Mouse (Mus musculus): ENCODE measurements around the gene Rnf44. TPM values are rescaled to one million over a fixed set of nuclear protein-coding genes. Genes with fewer than 3 reads are reported as not detected.

Rnf44 gene
- total RNA-seq, 1 experiment from 2014 or later, result 25.4 TPM

- ATAC-seq (replicated peaks; ENCODE audit: low read depth, poor library complexity, severe bottlenecking), result peak; percentile 74
Observed at GRCm38 (mm10) chr13:54687575-54688424, 5.9 kb downstream of the Rnf44 start.

GRCm38 (mm10) chr13:54687096-54687495, 6.6 kb downstream of the Rnf44 start:
- ATAC-seq (replicated peaks; ENCODE audit: low read depth, poor library complexity, severe bottlenecking), result peak; percentile 59

GRCm38 (mm10) chr13:54686139-54687053, 7.3 kb downstream of the Rnf44 start:
- ATAC-seq (replicated peaks; ENCODE audit: low read depth, poor library complexity, severe bottlenecking), result no peak

GRCm38 (mm10) chr13:54685174-54685573, 8.5 kb downstream of the Rnf44 start:
- ATAC-seq (replicated peaks; ENCODE audit: low read depth, poor library complexity, severe bottlenecking), result no peak

GRCm38 (mm10) chr13:54684140-54684896, 9.4 kb downstream of the Rnf44 start:
- ATAC-seq (replicated peaks; ENCODE audit: low read depth, poor library complexity, severe bottlenecking), result no peak

GRCm38 (mm10) chr13:54683301-54683700, 10.4 kb downstream of the Rnf44 start:
- ATAC-seq (replicated peaks; ENCODE audit: low read depth, poor library complexity, severe bottlenecking), result no peak

GRCm38 (mm10) chr13:54681291-54681690, 12.4 kb downstream of the Rnf44 start:
- ATAC-seq (replicated peaks; ENCODE audit: low read depth, poor library complexity, severe bottlenecking), result no peak

GRCm38 (mm10) chr13:54680184-54680853, 13.4 kb downstream of the Rnf44 start:
- 0 out of 2 replicates have a peak, but pooled peaks have one; percentile 26 for ATAC-seq (replicated peaks; ENCODE audit: low read depth, poor library complexity, severe bottlenecking)

GRCm38 (mm10) chr13:54678263-54678662, 15.4 kb downstream of the Rnf44 start:
- no peak for ATAC-seq (replicated peaks; ENCODE audit: low read depth, poor library complexity, severe bottlenecking)

- ATAC-seq (replicated peaks; ENCODE audit: low read depth, poor library complexity, severe bottlenecking), result no peak
Observed at GRCm38 (mm10) chr13:54675895-54676590, 17.7 kb downstream of the Rnf44 start.

GRCm38 (mm10) chr13:54670491-54670890, 23.2 kb downstream of the Rnf44 start:
- no peak for ATAC-seq (replicated peaks; ENCODE audit: low read depth, poor library complexity, severe bottlenecking)

GRCm38 (mm10) chr13:54665062-54665461, 28.6 kb downstream of the Rnf44 start:
- ATAC-seq (replicated peaks; ENCODE audit: low read depth, poor library complexity, severe bottlenecking), result no peak

- no peak for ATAC-seq (replicated peaks; ENCODE audit: low read depth, poor library complexity, severe bottlenecking)
Observed at GRCm38 (mm10) chr13:54664509-54664908, 29.2 kb downstream of the Rnf44 start.

- ATAC-seq (replicated peaks; ENCODE audit: low read depth, poor library complexity, severe bottlenecking), result no peak
Observed at GRCm38 (mm10) chr13:54663999-54664398, 29.7 kb downstream of the Rnf44 start.

- no peak for ATAC-seq (replicated peaks; ENCODE audit: low read depth, poor library complexity, severe bottlenecking)
Observed at GRCm38 (mm10) chr13:54661358-54661757, 32.3 kb downstream of the Rnf44 start.

- no peak for ATAC-seq (replicated peaks; ENCODE audit: low read depth, poor library complexity, severe bottlenecking)
Observed at GRCm38 (mm10) chr13:54660877-54661276, 32.8 kb downstream of the Rnf44 start.

GRCm38 (mm10) chr13:54650461-54650860, 43.2 kb downstream of the Rnf44 start:
- ATAC-seq (replicated peaks; ENCODE audit: low read depth, poor library complexity, severe bottlenecking), result no peak

GRCm38 (mm10) chr13:54635011-54635410, 58.7 kb downstream of the Rnf44 start:
- ATAC-seq (replicated peaks; ENCODE audit: low read depth, poor library complexity, severe bottlenecking), result no peak

- no peak for ATAC-seq (replicated peaks; ENCODE audit: low read depth, poor library complexity, severe bottlenecking)
Observed at GRCm38 (mm10) chr13:54632731-54633277, 60.9 kb downstream of the Rnf44 start.

Measured in common myeloid progenitor, adult 5-6 weeks (primary cell).